ENCODE assay signal across 10 mouse cellular contexts in the genomic region with DNA sequence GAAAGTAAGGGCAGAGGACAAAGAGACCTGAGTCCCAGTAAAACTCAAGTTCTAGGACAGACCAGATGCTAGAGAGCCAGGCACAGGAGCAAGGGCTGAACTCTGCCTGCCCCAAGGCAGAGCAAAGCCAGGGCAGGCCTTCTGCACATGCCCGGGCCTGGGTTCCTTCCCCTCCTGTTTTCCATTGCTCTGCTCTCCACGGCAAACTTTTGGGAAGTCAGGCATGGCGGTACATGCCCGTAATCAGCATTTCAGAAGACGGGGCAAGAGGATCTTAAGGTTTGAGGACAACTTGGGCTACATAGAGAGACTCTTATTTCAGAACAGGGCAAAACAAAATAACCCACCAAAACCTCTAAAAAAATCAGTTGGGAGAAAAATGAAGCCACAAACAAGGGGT. TPM values are rescaled to one million over a fixed set of nuclear protein-coding genes. Genes with fewer than 3 reads are reported as not detected.
DNase-seq lines count a peak whose midpoint lies in the region; ATAC-seq lines count a peak whose summit lies in the region.
"Had no signal": no experiment of that assay in that cellular context is flagged by ENCODE, and none has a peak within 500 bp of the region (broad histone marks: within the 10 kb centered on the region; RNA-seq: fewer than 3 reads in every experiment).

No protein-coding gene starts in this region.

- no peaks in the 10 kb centered on the region for H3K9me3 ChIP-seq in heart, embryonic 14.5 days (ENCODE audit: control insufficient read depth, low read length)
- no peaks in the 10 kb centered on the region for H3K9me3 ChIP-seq in limb, embryonic 12.5 days

- peaks cover 31 to 41% of the 10 kb centered on the region in 2 experiments for H3K4me1 ChIP-seq in heart, embryonic 14.5 days (ENCODE audit: control insufficient read depth in 2 of 2, insufficient read depth in 2 of 2, low read length in 2 of 2)
- H3K4me1 ChIP-seq in limb, embryonic 12.5 days (replicated peaks), result peaks cover 10% of the 10 kb centered on the region; the same call in 1 of the 2 replicates

- peak overlapping the region; percentile 3 to 58; a peak in 3 of 4 replicates for H3K27ac ChIP-seq in heart, embryonic 14.5 days (replicated peaks in 1 of 2; ENCODE audit: control insufficient read depth in 1 of 2, insufficient read depth in 1 of 2, low read depth in 2 of 2, low read length in 2 of 2)
- 0 out of 2 replicates have a peak overlapping the region, but pooled peaks have one; percentile 29 for H3K27ac ChIP-seq in limb, embryonic 12.5 days

- no peaks in the 10 kb centered on the region for H3K27me3 ChIP-seq in heart, embryonic 14.5 days (ENCODE audit: control insufficient read depth, insufficient read depth, low read length)
- no peaks in the 10 kb centered on the region for H3K27me3 ChIP-seq in limb, embryonic 12.5 days

- H3K9ac ChIP-seq in heart, embryonic 14.5 days (ENCODE audit: low read length), result no peak overlapping the region
- H3K9ac ChIP-seq in limb, embryonic 12.5 days (replicated peaks), result no peak overlapping the region

- ATAC-seq in heart, embryonic 14.5 days (ENCODE audit: insufficient number of reproducible peaks, insufficient read depth, low FRiP score, low read depth), result no peak
- ATAC-seq in limb, embryonic 12.5 days (ENCODE audit: insufficient number of reproducible peaks, insufficient read depth, low FRiP score, low TSS enrichment, low read depth), result no peak

- H3K36me3 ChIP-seq in heart, embryonic 14.5 days (ENCODE audit: control insufficient read depth, insufficient read depth, low read length), result 0 out of 2 replicates have a peak, but pooled peaks cover 4% of the 10 kb centered on the region
- H3K36me3 ChIP-seq in limb, embryonic 12.5 days, result peaks cover 16% of the 10 kb centered on the region

- no peak for DNase-seq in heart, adult 18-20 months
- DNase-seq in testis, postnatal 10 days (ENCODE audit: low spot score), result peak; percentile 25
- DNase-seq in testis, postnatal 14 days (ENCODE audit: low spot score), result no peak
- DNase-seq in cerebellum, postnatal 36 days, result no peak
- DNase-seq in Muller cell, postnatal 12 days (ENCODE audit: inconsistent ontology term), result no peak
- DNase-seq in layer of hippocampus, postnatal 14 days (ENCODE audit: low spot score in 2 of 2), result no peak
- DNase-seq: cerebellum, adult 18-20 months had no signal

- 75% methylated on average over 5 of the region's 5 CpGs for WGBS in heart, embryonic 14.5 days
- WGBS in limb, embryonic 12.5 days, result 63% methylated on average over 5 of the region's 5 CpGs

- no peak overlapping the region for H3K4me3 ChIP-seq in heart, embryonic 14.5 days (ENCODE audit: control insufficient read depth in 1 of 2, insufficient read depth in 1 of 2, low read depth in 1 of 2, low read length in 2 of 2)
- no peak overlapping the region for H3K4me3 ChIP-seq in limb, embryonic 12.5 days (replicated peaks)

- no peak overlapping the region for H3K4me2 ChIP-seq in heart, embryonic 14.5 days (ENCODE audit: low read length)
- no peak overlapping the region for H3K4me2 ChIP-seq in limb, embryonic 12.5 days

RNA-seq across cellular contexts. Expression of gene Tmem140, which starts 7.2 kb away (rescaled TPM):
- polyA plus RNA-seq in heart, embryonic 14.5 days (2014; fragmentation: Nextera tagmentation; extraction: Ambion mirVana), result 0.92 and 1.3 TPM in 2 replicates
- 10 to 100 TPM; 26.5 to 32.4 TPM for total RNA-seq in heart, adult 18-20 months (2021)
- 2.0 and 2.4 TPM in 2 replicates for polyA plus RNA-seq in limb, embryonic 12.5 days (2016; fragmentation: Nextera tagmentation; extraction: Ambion mirVana)
- total RNA-seq in layer of hippocampus, postnatal 14 days (2021), result 1 to 10 TPM; 1.9 to 2.7 TPM

RNA-seq across cellular contexts. Expression of gene Cyren, which starts 7.7 kb away (rescaled TPM):
- polyA plus RNA-seq in heart, embryonic 14.5 days (2014; fragmentation: Nextera tagmentation; extraction: Ambion mirVana), result 5.8 and 6.3 TPM in 2 replicates
- 1 to 10 TPM; 3.6 to 5.2 TPM for total RNA-seq in heart, adult 18-20 months (2021)
- polyA plus RNA-seq in limb, embryonic 12.5 days (2016; fragmentation: Nextera tagmentation; extraction: Ambion mirVana), result 18.1 and 19.3 TPM in 2 replicates
- 1 to 10 TPM; 5.0 to 5.4 TPM for total RNA-seq in layer of hippocampus, postnatal 14 days (2021)

RNA-seq across cellular contexts. Expression of gene Wdr91, which starts 40.5 kb away (rescaled TPM):
- polyA plus RNA-seq in heart, embryonic 14.5 days (2014; fragmentation: Nextera tagmentation; extraction: Ambion mirVana), result 9.7 and 10.4 TPM in 2 replicates
- 10 to 100 TPM; 14.1 to 14.5 TPM for total RNA-seq in heart, adult 18-20 months (2021)
- 13.9 and 15.3 TPM in 2 replicates for polyA plus RNA-seq in limb, embryonic 12.5 days (2016; fragmentation: Nextera tagmentation; extraction: Ambion mirVana)
- total RNA-seq in layer of hippocampus, postnatal 14 days (2021), result 10 to 100 TPM; 34.6 to 38.6 TPM

RNA-seq across cellular contexts. Expression of gene Stra8, which starts 49.8 kb away (rescaled TPM):
- not detected in 2 replicates for polyA plus RNA-seq in heart, embryonic 14.5 days (2014; fragmentation: Nextera tagmentation; extraction: Ambion mirVana)
- not detected for total RNA-seq in heart, adult 18-20 months (2021)
- not detected in 2 replicates for polyA plus RNA-seq in limb, embryonic 12.5 days (2016; fragmentation: Nextera tagmentation; extraction: Ambion mirVana)
- total RNA-seq in layer of hippocampus, postnatal 14 days (2021), result not detected
- total RNA-seq: hematopoietic stem cell, adult 5-6 weeks had no signal

Comparison
In these comparisons a context has a peak if more than half of its experiments do, and no peak if none do; other contexts are left out.
1. RNA of gene Tmem140, which starts 7.2 kb away (total RNA-seq): 26.5 to 32.4 TPM in heart, adult 18-20 months; 1.9 to 2.7 TPM in layer of hippocampus, postnatal 14 days; every median in the first group is over 4 times any median in the second.